15 mouse cellular contexts compared by ENCODE assay signal in the genomic region with DNA sequence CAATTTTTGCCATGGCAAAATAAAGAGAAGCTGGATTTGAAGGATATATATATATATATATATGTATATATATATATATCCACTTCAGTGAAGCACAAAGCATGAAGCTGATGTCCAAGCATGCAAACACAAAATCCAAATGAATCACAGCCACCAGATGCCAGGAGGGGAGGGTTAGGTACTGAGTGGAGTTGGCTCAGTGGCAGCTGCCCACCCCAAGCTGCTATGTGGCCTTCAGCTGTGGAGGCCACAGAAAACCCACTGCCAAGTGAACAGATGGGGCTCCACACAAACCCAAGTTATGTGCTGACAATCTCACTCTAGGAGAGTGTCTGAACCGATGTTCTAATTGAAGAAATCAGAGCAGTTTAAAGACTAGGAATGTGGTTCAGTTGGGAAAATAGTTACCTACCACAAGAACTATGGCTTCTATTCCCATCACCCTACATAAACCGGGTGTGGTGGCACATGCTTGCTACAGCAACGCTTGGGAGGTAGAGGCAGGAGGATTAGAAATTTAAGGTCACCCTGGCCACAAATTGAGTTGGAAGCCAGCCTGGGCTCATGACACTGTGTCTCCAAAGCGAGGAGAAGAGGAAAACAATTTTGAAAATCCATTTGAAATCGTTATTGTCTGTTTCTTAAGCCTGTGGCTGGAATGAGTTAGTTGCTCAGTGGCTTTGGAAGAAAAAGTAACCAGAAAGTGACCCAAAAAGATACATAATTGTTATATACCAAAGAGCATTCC.
A peak's percentile ranks its signal among the peaks of the same experiment; 100 is the strongest.
DNase-seq lines count a peak whose midpoint lies in the region; ATAC-seq lines count a peak whose summit lies in the region.
"Had no signal": no experiment of that assay in that cellular context is flagged by ENCODE, and none has a peak within 500 bp of the region (broad histone marks: within the 10 kb centered on the region; RNA-seq: fewer than 3 reads in every experiment).

No protein-coding gene starts in this region.

- no peak for ATAC-seq in forebrain, embryonic 14.5 days
- no peak for ATAC-seq in megakaryocyte-erythroid progenitor cell, adult 5-6 weeks (replicated peaks; ENCODE audit: low FRiP score, low TSS enrichment, poor library complexity, severe bottlenecking)

- no peak overlapping the region for H3K9ac ChIP-seq in forebrain, embryonic 14.5 days (ENCODE audit: low read length)
- H3K9ac ChIP-seq: embryonic facial prominence, embryonic 13.5 days; lung, embryonic 15.5 days had no signal

- H3K9me3 ChIP-seq in forebrain, embryonic 14.5 days (replicated peaks; ENCODE audit: control insufficient read depth, low read length), result no peaks in the 10 kb centered on the region
- no peaks in the 10 kb centered on the region for H3K9me3 ChIP-seq in forebrain, embryonic 10.5 days
- H3K9me3 ChIP-seq: embryonic facial prominence, embryonic 13.5 days; lung, embryonic 15.5 days had no signal

- 80% methylated on average over 5 of the region's 5 CpGs for WGBS in forebrain, embryonic 14.5 days
- 87% methylated on average over 5 of the region's 5 CpGs for WGBS in forebrain, embryonic 10.5 days

- H3K4me2 ChIP-seq in forebrain, embryonic 14.5 days (ENCODE audit: low read length), result no peak overlapping the region
- H3K4me2 ChIP-seq: embryonic facial prominence, embryonic 13.5 days; lung, embryonic 15.5 days had no signal

- H3K27ac ChIP-seq in forebrain, embryonic 14.5 days (ENCODE audit: low read depth, low read length), result no peak overlapping the region
- H3K27ac ChIP-seq in forebrain, embryonic 10.5 days, result no peak overlapping the region
- H3K27ac ChIP-seq: embryonic facial prominence, embryonic 13.5 days; lung, embryonic 15.5 days had no signal

- DNase-seq in forebrain, embryonic 14.5 days (ENCODE audit: low spot score), result peak; percentile 39
- DNase-seq in forebrain, embryonic 10.5 days (ENCODE audit: extremely low spot score, low spot score), result no peak
- peak; percentile 71 to 80 for DNase-seq in cerebellum, postnatal 14 days
- DNase-seq in layer of hippocampus, postnatal 14 days (ENCODE audit: low spot score in 2 of 2), result peak; percentile 33 to 41
- peak; percentile 23 for DNase-seq in right cerebral cortex, postnatal 14 days
- no peak for DNase-seq in kidney, postnatal 36 days
- no peak for DNase-seq in kidney, adult 8-10 months
- DNase-seq: gastrocnemius, postnatal 36 days; heart, postnatal 4 days; retina, postnatal 1 day; thymus, adult 18-20 months had no signal

- H3K4me1 ChIP-seq in forebrain, embryonic 14.5 days (ENCODE audit: control insufficient read depth, insufficient read depth, low read length), result no peaks in the 10 kb centered on the region
- peaks cover 4% of the 10 kb centered on the region; the same call in 1 of the 2 replicates for H3K4me1 ChIP-seq in forebrain, embryonic 10.5 days
- H3K4me1 ChIP-seq: embryonic facial prominence, embryonic 13.5 days; lung, embryonic 15.5 days had no signal

- no peaks in the 10 kb centered on the region for H3K36me3 ChIP-seq in forebrain, embryonic 14.5 days (ENCODE audit: control insufficient read depth, insufficient read depth, low read length)
- H3K36me3 ChIP-seq in forebrain, embryonic 10.5 days (replicated peaks), result no peaks in the 10 kb centered on the region
- H3K36me3 ChIP-seq: embryonic facial prominence, embryonic 13.5 days; lung, embryonic 15.5 days had no signal

- no peak overlapping the region for H3K4me3 ChIP-seq in forebrain, embryonic 14.5 days (ENCODE audit: low read depth, low read length)
- H3K4me3 ChIP-seq in forebrain, embryonic 10.5 days, result no peak overlapping the region
- H3K4me3 ChIP-seq: embryonic facial prominence, embryonic 13.5 days; lung, embryonic 15.5 days; myocyte had no signal

- H3K27me3 ChIP-seq in forebrain, embryonic 14.5 days (replicated peaks; ENCODE audit: control insufficient read depth, insufficient read depth, low read length), result no peaks in the 10 kb centered on the region
- H3K27me3 ChIP-seq in forebrain, embryonic 10.5 days (ENCODE audit: poor library complexity, severe bottlenecking), result no peaks in the 10 kb centered on the region
- H3K27me3 ChIP-seq: embryonic facial prominence, embryonic 13.5 days; lung, embryonic 15.5 days had no signal

Comparison
In these comparisons a context has a peak if more than half of its experiments do, and no peak if none do; other contexts are left out.
1. DNase-seq: peak in forebrain, embryonic 14.5 days (single experiment), cerebellum, postnatal 14 days (2 of 2), layer of hippocampus, postnatal 14 days (2 of 2) and right cerebral cortex, postnatal 14 days (single experiment); none in forebrain, embryonic 10.5 days (single experiment), kidney, postnatal 36 days (0 of 2) and kidney, adult 8-10 months (0 of 2).